7 mouse cellular contexts compared by ENCODE assay signal in genomic region chr10:38553688-38554680, GRCm38 (mm10).
DNase-seq lines count a peak whose midpoint lies in the region; ATAC-seq and TF ChIP-seq lines count a peak whose summit lies in the region.

No protein-coding gene starts in this region.

- H3K9me3 ChIP-seq in intestine, postnatal 0 days (ENCODE audit: control insufficient read depth) = no peaks in the 10 kb centered on the region

- no peaks in the 10 kb centered on the region for H3K4me1 ChIP-seq in intestine, postnatal 0 days (replicated peaks; ENCODE audit: control insufficient read depth, insufficient read depth, low read length)

- H3K27ac ChIP-seq in intestine, postnatal 0 days (ENCODE audit: low read depth, low read length) = no peak overlapping the region

- H3K9ac ChIP-seq in intestine, postnatal 0 days (ENCODE audit: low read depth, low read length) = no peak overlapping the region

- 21% methylated on average over 18 of the region's 18 CpGs for WGBS in intestine, postnatal 0 days

- peak; percentile 57 for TF ChIP-seq CTCF in intestine, postnatal 0 days (IDR thresholded peaks at IDR 0.05; ENCODE audit: low read depth)

- H3K27me3 ChIP-seq in intestine, postnatal 0 days (replicated peaks; ENCODE audit: control insufficient read depth, insufficient read depth, low read length) = no peaks in the 10 kb centered on the region

- H3K36me3 ChIP-seq in intestine, postnatal 0 days (ENCODE audit: control insufficient read depth, insufficient read depth) = no peaks in the 10 kb centered on the region

- DNase-seq in R1 (ENCODE audit: low read depth, low spot score) = peak; percentile 65
- DNase-seq in cerebellum, postnatal 4 days (ENCODE audit: low spot score in 2 of 2) = peak; percentile 24 to 50
- peak; percentile 29 for DNase-seq in gastrocnemius, postnatal 10 days
- peak; percentile 3 for DNase-seq in liver
- DNase-seq in neural tube, embryonic 10.5 days (ENCODE audit: extremely low spot score, low spot score) = peak; percentile 73

- H3K4me3 ChIP-seq in intestine, postnatal 0 days (ENCODE audit: low read depth, low read length) = peak overlapping the region; percentile 21

- no peak for ATAC-seq in intestine, postnatal 0 days
- no peak for ATAC-seq in erythroid progenitor cell, adult 5-6 weeks (replicated peaks; ENCODE audit: low FRiP score, poor library complexity, severe bottlenecking)

- peak overlapping the region; percentile 53 for H3K4me2 ChIP-seq in intestine, postnatal 0 days (replicated peaks; ENCODE audit: low read depth)

Comparison
In these comparisons a context has a peak if more than half of its experiments do, and no peak if none do; other contexts are left out.
1. DNase-seq: peak in every context shown above with its lines; median percentile 73 in neural tube, embryonic 10.5 days; 65 in R1; 37 in cerebellum, postnatal 4 days; 29 in gastrocnemius, postnatal 10 days; 3 in liver.